Mouse (Mus musculus): ENCODE measurements around the gene Snx11.
"Not testable (repeated sequence)": the region's sequence is repeated elsewhere in the genome, so short reads cannot be mapped to it uniquely, and the experiment has no call there.

Snx11 gene

DNA sequence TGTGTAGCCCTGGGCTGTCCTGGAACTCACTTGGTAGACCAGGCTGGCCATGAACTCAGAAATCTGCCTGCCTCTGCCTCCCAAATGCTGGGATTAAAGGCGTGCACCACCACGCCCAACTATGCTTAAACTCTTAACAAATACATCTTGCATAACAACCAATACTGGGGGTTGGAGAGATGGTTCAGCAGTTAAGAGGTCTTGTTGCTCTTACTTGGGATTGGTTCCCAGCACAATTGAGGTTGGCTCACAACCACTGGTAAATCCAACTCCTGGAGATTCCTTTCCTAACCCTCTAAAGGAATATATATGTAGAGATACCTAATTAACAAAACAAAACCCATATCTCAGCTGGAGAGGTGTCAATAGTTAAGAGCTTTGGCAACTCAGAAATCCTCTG is 18.7 kb upstream of the Snx11 start:
- no peak for DNase-seq (ENCODE audit: low read depth, low spot score)

DNA sequence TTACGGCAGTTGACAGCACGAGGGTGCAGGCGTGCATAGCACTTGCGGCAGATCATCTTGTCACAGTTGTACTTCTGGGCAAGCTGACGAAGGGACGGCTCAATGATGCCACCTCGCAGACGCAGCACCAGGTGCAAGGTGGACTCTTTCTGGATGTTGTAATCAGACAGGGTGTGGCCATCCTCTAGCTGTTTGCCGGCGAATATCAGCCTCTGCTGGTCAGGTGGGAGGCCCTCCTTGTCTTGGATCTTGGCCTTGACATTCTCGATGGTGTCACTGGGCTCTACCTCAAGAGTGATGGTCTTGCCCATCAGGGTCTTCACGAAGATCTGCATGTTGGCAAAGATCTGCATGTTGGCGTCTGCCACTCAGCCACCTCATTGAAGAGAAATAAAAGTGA is 18.1 kb upstream of the Snx11 start:
- DNase-seq (ENCODE audit: low read depth, low spot score): no peak

DNA sequence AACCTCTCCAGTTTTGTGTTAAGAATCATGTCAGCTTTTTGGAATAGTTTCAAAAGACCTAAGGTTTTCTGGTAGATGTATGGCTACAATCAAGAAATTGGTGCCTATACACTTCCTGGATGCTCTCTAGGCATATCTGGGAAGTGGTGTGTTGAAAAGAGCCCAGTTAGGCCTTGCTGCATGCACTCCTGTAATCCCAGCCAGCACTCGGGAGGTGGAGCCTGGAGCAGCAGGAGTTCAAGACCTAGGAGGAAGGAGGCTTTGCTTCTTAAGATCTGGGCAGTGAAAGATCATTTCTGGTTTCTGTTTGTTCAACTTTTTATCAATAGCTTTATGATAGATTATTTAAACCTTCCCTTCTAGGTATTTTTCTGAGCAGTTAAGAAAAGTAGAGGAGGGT is 13.3 kb upstream of the Snx11 start:
- no peak for DNase-seq (ENCODE audit: low read depth, low spot score)

DNA sequence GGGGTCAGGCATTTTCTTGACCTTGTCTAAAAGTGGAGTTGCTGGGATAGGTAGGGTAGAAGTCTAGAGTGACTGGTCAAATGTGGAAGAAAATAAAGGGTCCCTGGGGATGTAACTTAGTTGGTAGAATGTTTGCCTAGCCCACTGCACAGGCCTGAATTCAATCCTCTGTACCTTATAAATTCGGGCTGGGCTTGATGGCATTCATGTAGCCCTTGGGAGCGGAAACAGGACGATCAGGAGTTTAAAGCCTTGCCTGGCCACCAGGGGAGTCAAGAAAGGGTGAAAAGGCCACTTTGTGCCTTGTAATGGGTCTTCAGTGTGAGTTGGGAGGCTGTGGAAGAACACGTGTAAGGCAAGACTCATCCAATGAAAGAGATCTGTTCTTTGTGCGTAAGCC is 12.6 kb upstream of the Snx11 start:
- peak; percentile 12 for DNase-seq (ENCODE audit: low read depth, low spot score)

DNA sequence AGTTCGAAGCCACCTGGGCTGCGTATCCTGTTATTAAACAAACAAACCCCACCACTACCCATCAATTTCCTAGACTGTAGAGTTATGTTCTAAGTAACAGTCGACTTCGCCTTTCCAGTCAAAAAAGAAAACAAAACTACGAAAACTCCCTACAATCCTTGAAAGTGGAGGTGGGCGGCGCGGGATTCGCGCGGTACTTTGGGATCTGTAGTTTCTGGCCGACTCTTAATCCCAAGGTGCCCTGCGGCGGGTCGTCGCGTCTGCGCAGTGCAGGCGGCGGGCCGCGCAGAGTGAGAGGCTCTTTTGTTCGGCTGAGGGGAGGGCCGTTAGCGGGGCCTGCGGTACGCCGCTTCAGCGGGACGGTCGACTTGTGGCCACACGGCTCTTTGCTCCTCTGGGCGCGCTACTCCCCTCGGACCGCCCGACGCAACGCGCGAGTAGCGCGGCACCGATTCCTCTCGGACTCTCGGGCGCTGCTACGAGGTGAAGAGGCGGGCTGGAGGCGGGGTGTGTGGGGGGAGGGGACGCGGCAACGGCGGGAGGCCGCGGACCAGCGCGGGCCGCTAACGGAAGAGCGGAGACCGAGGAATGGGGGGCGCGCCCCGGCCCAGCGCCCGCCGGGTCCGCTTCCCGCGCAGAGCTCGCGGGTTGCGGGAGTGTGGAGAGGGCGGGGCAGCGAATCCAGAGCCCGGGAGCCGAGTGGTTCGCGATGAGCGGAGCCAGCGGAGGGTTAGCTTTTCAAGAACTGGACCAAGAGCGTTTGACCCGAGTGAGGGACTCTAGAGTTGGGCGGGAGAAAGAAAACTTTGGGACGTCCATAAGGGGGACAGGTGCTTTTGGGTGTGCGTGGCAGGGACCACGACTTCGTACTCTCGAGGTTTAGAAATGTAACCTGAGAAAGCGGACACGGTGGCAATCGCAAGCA is 11.8 kb upstream of the Snx11 start, which contains the start of gene Cbx1:
Gene Cbx1 (plus strand): TSS at position 257 of the 925 bp plus-strand sequence.
- peak; percentile 93 for DNase-seq (ENCODE audit: low read depth, low spot score)

DNA sequence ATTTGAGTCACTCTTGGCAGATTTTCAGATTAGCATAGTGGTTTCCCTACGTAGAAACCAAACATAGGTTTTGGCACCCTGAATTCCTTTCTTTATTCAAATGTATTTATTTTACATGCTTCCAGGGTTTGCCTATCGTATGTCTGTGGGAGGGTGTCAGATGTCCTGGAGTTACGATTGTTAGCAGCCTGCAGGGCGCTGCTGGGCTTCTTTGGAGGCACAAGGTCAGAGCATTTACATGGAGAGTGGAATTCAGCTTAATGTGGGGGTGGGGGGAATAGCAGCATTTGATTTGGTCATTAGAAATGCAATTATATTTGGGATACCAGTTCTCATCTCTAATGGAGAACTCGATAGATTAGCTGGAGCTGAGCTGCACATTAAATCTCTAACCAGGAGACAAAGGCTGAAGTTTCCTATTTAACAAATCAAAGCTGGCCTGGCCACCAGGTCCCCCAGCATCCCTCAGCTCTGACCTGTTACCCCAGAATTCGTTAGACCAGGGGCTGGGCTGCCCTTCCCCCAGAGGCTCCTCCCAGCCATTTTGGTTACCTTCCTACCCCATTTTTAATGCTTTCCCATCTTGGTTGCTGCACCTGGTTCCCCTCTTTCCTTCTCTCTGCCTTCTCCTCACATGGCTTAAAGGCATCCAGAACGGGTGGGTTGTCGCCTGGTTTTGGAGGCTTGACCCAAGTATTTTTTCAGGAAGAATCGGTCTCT is 9.5 kb upstream of the Snx11 start:
- no peak for DNase-seq (ENCODE audit: low read depth, low spot score)

DNA sequence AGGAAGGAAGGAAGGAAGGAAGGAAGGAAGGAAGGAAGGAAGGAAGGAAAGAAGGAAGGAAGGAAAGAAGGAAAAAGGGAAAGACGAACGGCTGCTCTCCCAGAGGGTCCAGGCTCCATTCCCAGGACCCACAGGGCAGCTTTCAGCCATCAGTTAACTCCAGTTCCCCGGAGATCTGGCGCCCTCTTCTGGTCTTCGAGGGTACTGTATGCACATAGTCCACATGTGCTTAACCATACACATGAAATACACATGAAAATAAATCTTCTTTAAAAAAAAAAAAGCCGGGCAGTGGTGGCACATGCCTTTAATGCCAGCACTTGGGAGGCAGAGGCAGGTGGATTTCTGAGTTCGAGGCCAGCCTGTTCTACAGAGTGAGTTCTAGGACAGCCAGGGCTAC is 7.5 kb upstream of the Snx11 start:
- DNase-seq (ENCODE audit: low read depth, low spot score): peak; percentile 78

DNA sequence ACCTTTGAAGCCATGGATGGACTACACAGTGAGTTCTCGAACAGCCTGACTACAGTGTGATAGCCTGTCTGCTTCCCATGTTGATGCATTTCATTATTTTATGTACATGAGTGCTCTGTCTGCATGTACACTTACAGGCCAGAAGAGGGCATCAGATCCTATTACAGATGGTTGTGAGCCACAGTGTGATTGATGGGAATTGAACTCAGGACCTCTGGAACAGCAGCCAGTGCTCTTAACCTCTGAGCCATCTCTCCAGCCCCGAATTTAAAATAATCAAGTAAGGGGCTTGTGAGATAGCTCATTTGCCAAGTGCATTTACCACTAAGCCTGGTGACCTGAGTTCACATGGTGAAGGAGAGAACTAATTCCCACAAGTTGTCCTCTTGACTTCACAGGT is 4.1 kb upstream of the Snx11 start:
- peak; percentile 40 for DNase-seq (ENCODE audit: low read depth, low spot score)

DNA sequence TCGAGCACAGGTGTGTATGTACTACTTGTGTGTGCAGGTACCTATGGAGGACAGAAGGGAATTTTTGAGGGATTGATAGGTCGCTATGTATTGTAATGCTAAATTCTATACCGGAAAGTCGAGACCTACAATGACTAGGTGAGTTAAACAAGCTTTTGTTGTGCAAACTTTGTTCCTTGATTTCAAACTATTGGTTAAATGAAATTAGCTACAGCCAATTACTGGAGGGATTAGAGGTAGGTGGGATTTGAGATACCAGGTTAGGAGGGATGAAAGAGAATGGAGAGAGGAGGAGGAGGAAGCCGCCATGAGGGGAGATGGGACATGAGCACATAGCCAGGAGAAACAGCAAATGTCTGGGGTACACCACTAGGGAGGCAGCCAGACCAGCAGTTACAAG is 2.9 kb upstream of the Snx11 start:
- DNase-seq (ENCODE audit: low read depth, low spot score): no peak

DNA sequence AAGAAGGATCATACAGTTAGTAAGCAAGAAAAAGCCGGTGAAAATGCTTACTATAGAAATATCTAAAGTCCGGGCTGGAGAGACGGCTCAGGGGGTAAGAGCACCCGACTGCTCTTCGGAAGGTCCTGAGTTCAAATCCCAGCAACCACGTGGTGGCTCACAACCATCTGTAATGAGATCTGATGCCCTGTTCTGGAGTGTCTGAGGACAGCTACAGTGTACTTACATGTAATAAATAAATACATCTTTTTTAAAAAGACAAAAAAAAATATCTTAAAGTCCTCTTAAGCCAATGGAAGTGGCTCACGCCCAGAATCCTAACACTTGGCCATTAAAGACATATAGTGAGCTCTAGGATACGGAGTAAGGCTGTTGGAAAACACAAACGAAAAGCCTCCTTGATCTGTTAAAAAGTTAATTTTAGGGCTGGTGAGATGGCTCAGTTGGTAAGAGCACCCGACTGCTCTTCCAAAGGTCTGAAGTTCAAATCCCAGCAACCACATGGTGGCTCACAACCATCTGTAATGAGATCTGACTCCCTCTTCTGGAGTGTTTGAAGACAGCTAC is 785 bp upstream of the Snx11 start:
- not testable (repeated sequence) for DNase-seq (ENCODE audit: low read depth, low spot score)

DNA sequence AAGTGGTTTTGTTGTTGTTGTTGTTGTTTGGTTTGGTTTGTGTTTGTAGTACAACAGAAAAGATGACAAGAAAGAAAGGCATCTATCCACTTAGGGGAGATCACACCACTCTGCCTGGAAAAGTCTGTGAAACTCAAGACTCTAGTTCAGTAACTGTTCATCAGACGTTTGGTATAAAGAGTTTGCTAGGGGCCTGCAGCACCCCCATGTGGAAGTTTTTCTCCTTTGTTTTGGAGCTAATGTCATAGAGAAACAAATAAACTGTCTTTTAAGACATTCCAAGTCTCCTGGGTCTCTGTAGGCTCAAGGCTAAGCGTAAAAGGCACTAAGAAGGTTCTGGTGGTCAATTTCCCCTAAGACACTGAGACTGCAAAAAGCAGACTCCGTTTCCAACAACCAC is 1.3 kb downstream of the Snx11 start:
- peak; percentile 35 for DNase-seq (ENCODE audit: low read depth, low spot score)

DNA sequence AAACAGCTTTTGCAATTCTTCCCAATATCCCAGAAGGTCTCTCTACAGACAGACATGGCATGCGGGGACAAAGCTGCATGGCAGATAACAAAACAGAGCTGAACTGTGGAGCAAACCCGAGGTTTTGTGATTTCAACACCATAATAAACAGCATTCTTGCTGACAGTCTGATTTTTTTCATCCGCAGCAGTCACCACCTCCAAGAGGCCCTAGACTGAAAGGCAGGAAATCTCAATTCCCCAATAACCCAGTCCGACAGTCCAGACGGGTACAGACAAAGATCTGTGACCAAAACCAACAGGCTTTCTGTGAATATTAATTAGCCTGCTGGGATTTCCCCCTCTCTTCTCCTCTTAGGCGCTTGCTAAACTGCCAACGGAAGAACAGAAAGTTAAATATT is 1.7 kb downstream of the Snx11 start:
- DNase-seq (ENCODE audit: low read depth, low spot score): peak; percentile 36

DNA sequence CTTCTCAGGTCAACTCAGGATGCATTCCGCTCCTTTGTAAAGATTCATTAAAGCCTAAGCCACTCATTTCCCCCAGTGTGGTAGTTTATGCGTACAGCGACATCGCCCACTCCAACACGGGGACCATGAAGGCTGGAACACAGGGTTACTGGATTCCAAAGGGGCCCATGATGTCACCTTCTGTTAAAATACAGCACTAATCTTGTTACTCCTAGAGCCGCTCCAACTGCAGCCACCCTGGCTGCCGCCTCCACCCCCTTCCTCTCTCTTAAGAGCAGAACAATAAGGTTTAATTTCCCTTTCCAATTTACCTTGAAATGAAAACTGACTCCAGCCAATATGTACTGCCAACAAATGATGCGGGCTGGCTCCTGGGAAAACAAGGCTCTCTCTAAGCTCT is 2.3 kb downstream of the Snx11 start:
- no peak for DNase-seq (ENCODE audit: low read depth, low spot score)

DNA sequence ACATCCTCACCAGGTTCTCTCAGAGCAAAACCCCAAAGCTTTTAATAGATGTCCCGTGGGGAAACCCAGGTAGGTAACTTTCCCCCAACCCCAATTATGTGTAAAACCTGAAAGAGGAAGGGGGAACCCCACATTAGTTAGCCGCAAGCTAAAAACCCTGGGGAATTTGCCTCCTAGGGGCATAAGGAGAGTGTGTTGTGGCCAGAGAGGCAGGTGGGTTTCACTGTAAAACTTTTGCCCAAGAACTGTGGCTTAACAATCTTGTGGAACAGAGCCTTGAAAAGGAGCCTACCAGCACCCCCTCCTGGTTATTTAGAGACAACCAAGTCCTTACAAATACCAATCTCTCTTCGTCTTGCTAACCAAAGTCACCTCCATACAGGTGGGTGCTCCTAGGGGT is 2.8 kb downstream of the Snx11 start:
- DNase-seq (ENCODE audit: low read depth, low spot score): peak; percentile 59

DNA sequence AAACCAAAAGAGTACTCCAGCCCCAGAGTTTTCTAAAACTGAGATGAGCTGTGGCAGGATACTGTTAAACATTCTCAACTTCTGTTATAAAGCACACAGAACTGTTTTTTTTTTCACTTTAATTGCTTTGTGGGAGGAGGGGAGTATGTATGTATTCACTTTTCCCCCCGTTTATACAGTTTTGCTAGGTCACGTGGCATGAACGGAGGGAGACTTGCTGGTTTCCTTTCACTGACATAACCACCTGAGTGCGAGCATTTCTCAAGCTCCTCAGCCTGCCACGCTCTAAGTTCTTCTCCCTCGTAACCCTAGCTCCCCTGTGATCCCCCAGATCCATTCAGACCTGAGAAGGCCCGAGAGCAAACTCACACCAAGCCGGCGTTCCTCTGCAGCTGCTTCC is 4.9 kb downstream of the Snx11 start:
- no peak for DNase-seq (ENCODE audit: low read depth, low spot score)

DNA sequence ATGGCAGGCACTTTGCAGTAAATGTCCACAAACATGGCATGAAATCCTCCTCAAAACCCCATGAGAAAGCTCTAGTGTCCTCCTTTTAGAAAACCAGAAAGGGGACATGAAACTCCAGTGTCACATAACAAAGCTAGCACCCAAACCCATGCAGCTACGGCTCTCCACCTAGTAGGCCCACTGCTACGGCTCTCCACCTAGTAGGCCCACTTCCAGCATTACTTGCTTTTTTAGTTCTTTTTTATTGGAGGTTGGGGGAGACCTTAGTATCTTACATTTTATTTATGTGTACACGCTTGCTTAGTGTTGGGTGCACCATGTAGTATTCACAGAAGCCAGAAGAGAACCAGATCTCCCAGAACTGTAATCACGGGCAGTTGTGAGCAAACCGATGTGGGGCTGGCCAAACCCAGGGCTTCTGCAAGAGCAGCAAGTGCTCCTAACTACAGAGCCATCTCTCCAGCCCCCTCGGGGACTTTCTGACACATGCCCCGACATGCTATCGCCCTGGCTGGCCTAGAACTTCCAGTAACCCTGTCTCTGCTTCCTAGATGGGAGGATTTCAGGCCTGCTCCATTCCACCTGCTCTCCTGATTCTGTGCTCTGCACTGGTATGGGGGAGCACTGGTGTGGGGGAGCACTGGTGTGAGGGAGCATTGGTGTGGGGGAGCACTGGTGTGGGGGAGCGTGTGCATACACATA is 5.9 kb downstream of the Snx11 start:
- DNase-seq (ENCODE audit: low read depth, low spot score): no peak

DNA sequence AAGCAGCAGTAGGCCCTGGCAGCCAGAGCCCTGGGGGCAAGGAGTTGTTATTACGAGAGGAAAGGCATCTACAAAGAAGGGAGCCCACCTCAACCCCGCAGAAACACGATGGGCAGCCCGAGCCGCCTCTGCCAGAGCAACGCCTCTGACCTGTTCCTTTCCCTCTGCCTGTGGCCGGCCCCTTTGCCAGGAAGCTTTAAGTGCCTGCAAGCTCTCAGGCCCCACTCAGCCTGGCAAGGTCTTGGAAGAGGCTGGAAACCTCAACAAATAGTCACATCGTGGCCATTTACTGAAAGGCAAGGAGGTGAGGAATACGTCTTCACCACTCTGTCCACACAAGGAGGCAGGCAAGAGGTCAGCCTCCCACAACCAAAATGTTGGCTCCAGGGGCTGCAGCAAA is 9.1 kb downstream of the Snx11 start:
- no peak for DNase-seq (ENCODE audit: low read depth, low spot score)

DNA sequence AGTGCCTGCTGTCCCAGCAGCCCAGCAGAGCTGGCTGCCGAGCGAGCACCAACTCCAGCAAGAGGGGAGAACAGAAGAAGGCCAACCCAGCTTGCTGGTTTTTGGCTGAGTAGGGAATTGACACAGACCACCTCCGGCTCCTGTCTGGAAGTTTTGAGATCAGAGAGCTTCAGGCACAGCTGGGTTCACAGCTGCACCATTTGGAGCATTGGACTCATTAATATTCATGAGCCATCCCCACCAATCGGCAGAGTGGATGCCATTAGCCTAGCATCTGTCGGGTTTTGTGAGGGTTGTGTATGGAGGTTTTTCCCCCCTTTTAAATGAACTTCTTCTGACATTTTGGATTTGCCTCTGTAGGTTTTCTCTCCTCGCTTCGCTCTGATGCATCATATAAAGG is 10.3 kb downstream of the Snx11 start:
- DNase-seq (ENCODE audit: low read depth, low spot score): no peak

DNA sequence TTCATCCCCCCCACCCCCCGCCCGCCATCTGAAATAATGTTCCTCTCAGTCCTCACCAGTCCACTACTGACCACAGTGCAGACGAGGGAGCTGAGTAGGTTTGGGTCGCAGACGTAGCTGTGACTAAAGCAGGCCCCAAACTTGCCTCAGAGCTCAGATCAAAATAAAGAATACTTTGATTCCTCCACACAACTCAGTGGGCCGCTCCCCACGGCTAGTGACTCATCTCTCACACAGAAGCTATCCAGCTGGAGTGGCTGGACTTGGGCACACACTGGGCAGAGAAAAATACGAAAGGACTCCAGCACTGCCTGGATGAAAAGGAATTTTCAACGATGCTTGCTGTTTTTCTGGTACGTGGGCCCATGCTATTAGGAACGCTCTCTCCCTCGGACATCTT is 10.8 kb downstream of the Snx11 start:
- no peak for DNase-seq (ENCODE audit: low read depth, low spot score)

DNA sequence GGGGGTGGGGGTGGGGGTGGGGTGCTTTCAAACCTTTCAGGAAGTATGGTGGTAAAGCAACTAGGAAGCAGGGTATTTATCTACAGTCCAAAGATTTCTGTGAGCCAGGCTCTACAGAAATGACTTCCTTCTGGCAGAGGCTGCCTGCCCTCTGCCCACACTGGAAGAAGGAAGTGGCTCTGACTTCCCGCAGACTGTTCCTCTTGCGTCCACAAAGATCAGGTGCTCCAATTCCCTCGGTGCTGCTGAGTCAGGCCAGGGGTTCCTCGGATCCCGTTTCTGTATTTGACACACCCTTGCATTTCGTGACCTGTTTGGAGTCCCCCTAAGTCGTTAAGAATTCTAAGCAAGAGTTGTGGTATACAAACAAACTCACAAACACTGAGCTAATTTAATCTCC is 11.7 kb downstream of the Snx11 start:
- DNase-seq (ENCODE audit: low read depth, low spot score): no peak

DNA sequence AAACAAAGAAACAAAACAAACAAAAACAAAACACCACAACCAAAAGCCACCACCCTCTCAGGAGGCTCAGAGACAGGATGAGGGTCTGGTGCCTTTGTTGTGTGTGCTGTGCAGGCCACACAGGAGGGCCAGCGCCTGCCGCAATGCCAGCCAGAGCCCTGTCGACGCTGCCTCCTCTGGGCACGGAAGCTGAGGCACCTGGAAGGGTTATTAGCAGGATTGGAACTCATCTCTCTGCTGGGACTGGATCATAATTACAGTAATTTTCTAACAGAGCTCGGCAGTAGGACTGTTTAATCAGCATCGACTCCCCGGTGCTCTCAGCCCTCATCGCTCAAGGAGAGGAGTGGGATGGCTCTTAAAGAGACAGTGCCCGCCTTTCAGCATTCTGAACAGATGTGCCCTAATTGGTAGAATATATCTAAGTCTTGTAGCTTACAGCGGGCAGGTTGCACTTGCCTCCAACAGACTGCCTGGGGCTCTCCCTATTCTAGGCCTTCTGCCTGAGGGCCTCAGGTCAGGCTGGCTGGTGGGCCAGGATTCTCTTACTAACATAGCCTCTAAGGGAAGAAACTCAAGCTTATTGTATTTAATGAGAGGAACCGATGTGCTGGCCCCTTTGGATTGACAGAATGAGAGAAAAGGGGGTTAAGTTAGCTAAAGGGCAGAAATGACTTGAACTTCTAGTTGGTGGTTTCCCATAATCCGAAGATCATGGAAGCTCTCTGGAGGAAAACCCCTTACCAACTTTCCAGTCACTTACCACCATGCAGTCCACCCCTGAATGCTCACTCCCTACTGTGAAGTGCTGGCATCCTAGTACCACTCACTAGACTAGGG is 12.6 kb downstream of the Snx11 start:
- DNase-seq (ENCODE audit: low read depth, low spot score): no peak

All from CD4-positive, CD25-positive, alpha-beta regulatory T cell, adult 2 months (primary cell).